13 mouse cellular contexts compared by ENCODE assay signal in the genomic region with DNA sequence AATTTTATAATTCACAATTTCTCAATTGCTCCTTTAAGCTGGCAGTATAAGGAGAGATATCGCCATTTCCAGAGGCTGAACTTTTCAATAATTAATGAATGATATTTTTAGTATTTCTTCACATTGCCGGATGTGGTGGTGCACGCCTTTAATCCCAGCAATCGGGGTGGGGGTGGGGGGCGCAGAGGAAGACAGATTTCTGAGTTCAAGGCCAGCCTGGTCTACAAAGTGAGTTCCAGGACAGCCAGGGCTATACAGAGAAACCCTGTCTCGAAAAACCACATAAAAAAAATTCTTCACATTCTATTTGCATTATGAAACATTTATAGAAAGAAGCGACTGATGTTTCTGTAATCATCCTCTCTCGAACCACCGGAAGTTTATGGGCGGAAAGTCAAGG. TPM values are rescaled to one million over a fixed set of nuclear protein-coding genes. Genes with fewer than 3 reads are reported as not detected.
DNase-seq lines count a peak whose midpoint lies in the region; ATAC-seq and TF ChIP-seq lines count a peak whose summit lies in the region.
"Not testable (repeated sequence)": the region's sequence is repeated elsewhere in the genome, so short reads cannot be mapped to it uniquely, and the experiment has no call there.
"Had no signal": no experiment of that assay in that cellular context is flagged by ENCODE, and none has a peak within 500 bp of the region (broad histone marks: within the 10 kb centered on the region; RNA-seq: fewer than 3 reads in every experiment).

No protein-coding gene starts in this region.

- not testable (repeated sequence) for DNase-seq in hindbrain, embryonic 11.5 days (ENCODE audit: low spot score); hindbrain, postnatal 0 days (ENCODE audit: low spot score); lung, postnatal 0 days (ENCODE audit: low spot score); midbrain, embryonic 14.5 days; neural tube, embryonic 11.5 days (ENCODE audit: low spot score)

- not testable (repeated sequence) for H3K4me1 ChIP-seq in heart, embryonic 11.5 days (ENCODE audit: control insufficient read depth, insufficient read depth, low read length); hindbrain, embryonic 11.5 days (replicated peaks; ENCODE audit: control insufficient read depth, insufficient read depth, low read length); hindbrain, postnatal 0 days (ENCODE audit: insufficient read depth, low read length); kidney, embryonic 15.5 days; lung, postnatal 0 days (ENCODE audit: insufficient read depth, low read depth, low read length); midbrain, embryonic 14.5 days (ENCODE audit: control insufficient read depth, insufficient read depth, low read length); neural tube, embryonic 11.5 days (ENCODE audit: control insufficient read depth, insufficient read depth, low read length)

- not testable (repeated sequence) for H3K36me3 ChIP-seq in heart, embryonic 11.5 days (ENCODE audit: control insufficient read depth, insufficient read depth, low read length); hindbrain, embryonic 11.5 days (ENCODE audit: control insufficient read depth, insufficient read depth, low read length); hindbrain, postnatal 0 days (ENCODE audit: insufficient read depth, low read length); kidney, embryonic 15.5 days; lung, postnatal 0 days (ENCODE audit: insufficient read depth, low read length); midbrain, embryonic 14.5 days (ENCODE audit: control insufficient read depth, insufficient read depth, low read length); neural tube, embryonic 11.5 days (ENCODE audit: control insufficient read depth, insufficient read depth, low read length)

- 82% methylated on average over 10 of the region's 10 CpGs for WGBS in heart, embryonic 11.5 days (ENCODE audit: insufficient replicate concordance)
- 88% methylated on average over 10 of the region's 10 CpGs for WGBS in hindbrain, embryonic 11.5 days
- 85% methylated on average over 10 of the region's 10 CpGs for WGBS in hindbrain, postnatal 0 days
- WGBS in kidney, embryonic 15.5 days: 86% methylated on average over 10 of the region's 10 CpGs
- WGBS in lung, postnatal 0 days: 83% methylated on average over 10 of the region's 10 CpGs
- 88% methylated on average over 10 of the region's 10 CpGs for WGBS in midbrain, embryonic 14.5 days
- WGBS in neural tube, embryonic 11.5 days: 89% methylated on average over 10 of the region's 10 CpGs

- TF ChIP-seq EP300 in lung, postnatal 0 days (IDR thresholded peaks at IDR 0.05): not testable (repeated sequence)

- ATAC-seq in heart, embryonic 11.5 days (replicated peaks; ENCODE audit: insufficient number of reproducible peaks, low FRiP score, low TSS enrichment): peak; percentile 53; the same call in 1 of the 2 replicates
- ATAC-seq in hindbrain, embryonic 11.5 days (ENCODE audit: low FRiP score): 0 out of 2 replicates have a peak, but pooled peaks have one; percentile 37
- 0 out of 2 replicates have a peak, but pooled peaks have one; percentile 57 for ATAC-seq in hindbrain, postnatal 0 days
- ATAC-seq in kidney, embryonic 15.5 days (replicated peaks; ENCODE audit: low FRiP score): peak; percentile 52; the same call in 1 of the 2 replicates
- peak; percentile 39; the same call in 1 of the 2 replicates for ATAC-seq in lung, postnatal 0 days
- 0 out of 2 replicates have a peak, but pooled peaks have one; percentile 42 for ATAC-seq in midbrain, embryonic 14.5 days (ENCODE audit: low FRiP score, low TSS enrichment)
- peak; percentile 33; the same call in 1 of the 2 replicates for ATAC-seq in neural tube, embryonic 11.5 days (ENCODE audit: insufficient read depth, low FRiP score, low TSS enrichment)

- not testable (repeated sequence) for H3K9ac ChIP-seq in heart, embryonic 11.5 days (ENCODE audit: low read depth, low read length); hindbrain, embryonic 11.5 days (ENCODE audit: low read depth, low read length); hindbrain, postnatal 0 days (replicated peaks; ENCODE audit: low read length); kidney, embryonic 15.5 days; lung, postnatal 0 days (replicated peaks; ENCODE audit: low read depth); midbrain, embryonic 14.5 days (replicated peaks; ENCODE audit: low read length); neural tube, embryonic 11.5 days (ENCODE audit: low read length)

- not testable (repeated sequence) for H3K27ac ChIP-seq in heart, embryonic 11.5 days (ENCODE audit: low read depth, low read length); hindbrain, embryonic 11.5 days (ENCODE audit: low read depth, low read length); hindbrain, postnatal 0 days; kidney, embryonic 15.5 days; lung, postnatal 0 days (ENCODE audit: low read length); midbrain, embryonic 14.5 days (replicated peaks; ENCODE audit: low read depth, low read length); neural tube, embryonic 11.5 days (ENCODE audit: low read depth, low read length)

- not testable (repeated sequence) for H3K27me3 ChIP-seq in heart, embryonic 11.5 days (ENCODE audit: control insufficient read depth, insufficient read depth, low read length); hindbrain, embryonic 11.5 days (ENCODE audit: control insufficient read depth, insufficient read depth, low read length); hindbrain, postnatal 0 days (ENCODE audit: insufficient read depth, low read length); kidney, embryonic 15.5 days; lung, postnatal 0 days (replicated peaks; ENCODE audit: insufficient read depth, low read length); midbrain, embryonic 14.5 days (ENCODE audit: control insufficient read depth, insufficient read depth, low read length); neural tube, embryonic 11.5 days (ENCODE audit: control insufficient read depth, insufficient read depth, low read length)

- TF ChIP-seq CTCF in hindbrain, postnatal 0 days (IDR thresholded peaks at IDR 0.05; ENCODE audit: low read depth); lung, postnatal 0 days (IDR thresholded peaks at IDR 0.05): not testable (repeated sequence)

- not testable (repeated sequence) for H3K4me3 ChIP-seq in heart, embryonic 11.5 days (ENCODE audit: low read depth, low read length); hindbrain, embryonic 11.5 days (ENCODE audit: low read depth, low read length); hindbrain, postnatal 0 days (ENCODE audit: low read length); kidney, embryonic 15.5 days (replicated peaks); lung, postnatal 0 days (ENCODE audit: low read depth, low read length); midbrain, embryonic 14.5 days (replicated peaks; ENCODE audit: low read depth, low read length); neural tube, embryonic 11.5 days (ENCODE audit: low read depth, low read length)

- H3K4me2 ChIP-seq in heart, embryonic 11.5 days; hindbrain, embryonic 11.5 days (replicated peaks; ENCODE audit: low read depth, low read length); hindbrain, postnatal 0 days (ENCODE audit: low read depth, low read length); kidney, embryonic 15.5 days; lung, postnatal 0 days (replicated peaks; ENCODE audit: low read depth, low read length); midbrain, embryonic 14.5 days (ENCODE audit: low read length); neural tube, embryonic 11.5 days (ENCODE audit: low read depth): not testable (repeated sequence)

- peaks cover 60% of the 10 kb centered on the region for H3K9me3 ChIP-seq in heart, embryonic 11.5 days (replicated peaks; ENCODE audit: control insufficient read depth, low read length)
- H3K9me3 ChIP-seq in hindbrain, embryonic 11.5 days (ENCODE audit: control insufficient read depth, low read length): peaks cover 50% of the 10 kb centered on the region
- peaks cover 57% of the 10 kb centered on the region for H3K9me3 ChIP-seq in hindbrain, postnatal 0 days (ENCODE audit: low read length)
- H3K9me3 ChIP-seq in kidney, embryonic 15.5 days (replicated peaks): peaks cover 75% of the 10 kb centered on the region
- peaks cover 38% of the 10 kb centered on the region for H3K9me3 ChIP-seq in lung, postnatal 0 days (ENCODE audit: low read length)
- peaks cover 67% of the 10 kb centered on the region for H3K9me3 ChIP-seq in midbrain, embryonic 14.5 days (ENCODE audit: control insufficient read depth, low read length)
- peaks cover 42% of the 10 kb centered on the region for H3K9me3 ChIP-seq in neural tube, embryonic 11.5 days (ENCODE audit: control insufficient read depth, low read length)

RNA-seq across cellular contexts. Expression of gene Zfp981, which starts 19.3 kb away (rescaled TPM):
- polyA plus RNA-seq in heart, embryonic 11.5 days (2014; fragmentation: Nextera tagmentation; extraction: Ambion mirVana): 0.14 TPM in 1 of 2 replicates, not detected in the other
- 0.19 TPM in 1 of 2 replicates, not detected in the other for polyA plus RNA-seq in hindbrain, embryonic 11.5 days (2014; fragmentation: Nextera tagmentation; extraction: Ambion mirVana)
- 0.16 TPM in 1 of 2 replicates, not detected in the other for total RNA-seq in hindbrain, postnatal 0 days (2014; rRNA removed)
- 0.08 and 0.11 TPM in 2 replicates for polyA plus RNA-seq in hindbrain, postnatal 0 days (2015; fragmentation: Nextera tagmentation; extraction: Ambion mirVana)
- polyA plus RNA-seq in kidney, embryonic 15.5 days (2015; fragmentation: Nextera tagmentation; extraction: Ambion mirVana): 0.06 TPM in 1 of 2 replicates, not detected in the other
- polyA plus RNA-seq in lung, postnatal 0 days (2015; fragmentation: Nextera tagmentation; extraction: Ambion mirVana): not detected in 2 replicates
- 0.15 and 0.26 TPM in 2 replicates for polyA plus RNA-seq in midbrain, embryonic 14.5 days (2014; fragmentation: Nextera tagmentation; extraction: Ambion mirVana)
- 0.15 TPM in 1 of 2 replicates, not detected in the other for polyA plus RNA-seq in neural tube, embryonic 11.5 days (2014; fragmentation: Nextera tagmentation; extraction: Ambion mirVana)
- total RNA-seq: common myeloid progenitor, adult 5-6 weeks had no signal
- polyA plus RNA-seq: adrenal gland, adult 2 months; embryonic facial prominence, embryonic 11.5 days; embryonic facial prominence, embryonic 14.5 days; forebrain, embryonic 11.5 days; forebrain, embryonic 15.5 days had no signal

RNA-seq across cellular contexts. Expression of gene Zfp992, which starts 33.7 kb away (rescaled TPM):
- polyA plus RNA-seq in heart, embryonic 11.5 days (2014; fragmentation: Nextera tagmentation; extraction: Ambion mirVana): 4.5 and 6.0 TPM in 2 replicates
- 3.6 and 3.9 TPM in 2 replicates for polyA plus RNA-seq in hindbrain, embryonic 11.5 days (2014; fragmentation: Nextera tagmentation; extraction: Ambion mirVana)
- 2.5 and 3.0 TPM in 2 replicates for total RNA-seq in hindbrain, postnatal 0 days (2014; rRNA removed)
- 1.6 and 2.2 TPM in 2 replicates for polyA plus RNA-seq in hindbrain, postnatal 0 days (2015; fragmentation: Nextera tagmentation; extraction: Ambion mirVana)
- polyA plus RNA-seq in kidney, embryonic 15.5 days (2015; fragmentation: Nextera tagmentation; extraction: Ambion mirVana): 3.9 TPM in 2 replicates
- 0.84 and 1.1 TPM in 2 replicates for polyA plus RNA-seq in lung, postnatal 0 days (2015; fragmentation: Nextera tagmentation; extraction: Ambion mirVana)
- polyA plus RNA-seq in midbrain, embryonic 14.5 days (2014; fragmentation: Nextera tagmentation; extraction: Ambion mirVana): 2.6 and 2.9 TPM in 2 replicates
- polyA plus RNA-seq in neural tube, embryonic 11.5 days (2014; fragmentation: Nextera tagmentation; extraction: Ambion mirVana): 3.9 and 4.1 TPM in 2 replicates
